Mouse (Mus musculus) brain, embryonic 14.5 days (tissue): ENCODE data around the gene Hsf2bp.

Experiments
- CTCF ChIP-seq: fragments of 200-500 bp; IDR thresholded peaks from 2 replicates; pipeline ENCODE4 v1.5.1; 2012; ENCODE audit warnings: inconsistent platforms, mild to moderate bottlenecking, moderate library complexity, borderline replicate concordance; ENCODE audit not compliant: insufficient read depth, insufficient read length; ENCODE audit errors: extremely low read depth
- POLR2A ChIP-seq: fragments of 200-500 bp; IDR thresholded peaks from 2 replicates; pipeline ENCODE4 v1.6.1; 2012; ENCODE audit warnings: mild to moderate bottlenecking, inconsistent platforms, borderline replicate concordance; ENCODE audit not compliant: poor library complexity, insufficient read depth, insufficient read length, severe bottlenecking; ENCODE audit errors: extremely low read depth

GRCm38 (mm10) chr17:31996331-31996730 lies 39.8 kb downstream of the Hsf2bp start:
- TF ChIP-seq POLR2A (no peak), CTCF (no peak)
